Mouse (Mus musculus) heart, postnatal 0 days (tissue): Measurements from ENCODE around the gene Cox7b. TPM values are rescaled to one million over a fixed set of nuclear protein-coding genes. Genes with fewer than 3 reads are reported as not detected.

Source experiments
- ATAC-seq: fragments of 200-750 bp; cut with Nextera tagmentation; 2 replicates; pipeline ENCODE4 v1.8.0; 2017; ENCODE audit warnings: low read depth, moderate number of reproducible peaks, moderate library complexity; ENCODE audit not compliant: insufficient read depth
- DNase-seq: peaks from one replicate; pipeline ENCODE4 v3.0.0-alpha.2; 2016; ENCODE audit warnings: low spot score
- H3K27ac ChIP-seq: fragments of 300-500 bp; sonication (generic); 2 replicates; pipeline ENCODE4 v1.5.1; 2014; ENCODE audit warnings: low read depth, mild to moderate bottlenecking
- H3K27me3 ChIP-seq: fragments of 300-500 bp; sonication (generic); 2 replicates; pipeline ENCODE4 v1.6.1; 2014; ENCODE audit warnings: low read length, mixed read lengths; ENCODE audit not compliant: control insufficient read depth, insufficient read depth
- H3K36me3 ChIP-seq: fragments of 300-500 bp; sonication (generic); replicated peaks from 2 replicates; pipeline ENCODE4 v1.6.1; 2014; ENCODE audit warnings: low read length, mixed read lengths; ENCODE audit not compliant: control insufficient read depth, insufficient read depth
- H3K4me1 ChIP-seq: fragments of 300-500 bp; sonication (generic); 2 replicates; pipeline ENCODE4 v1.6.1; 2014; ENCODE audit warnings: antibody characterized with exemption; ENCODE audit not compliant: control insufficient read depth, insufficient read depth
- H3K4me2 ChIP-seq: fragments of 300-500 bp; sonication (generic); 2 replicates; pipeline ENCODE4 v1.6.1; 2014; ENCODE audit warnings: low read depth, mild to moderate bottlenecking, low read length, moderate library complexity
- H3K4me3 ChIP-seq: fragments of 300-500 bp; sonication (generic); 2 replicates; pipeline ENCODE4 v1.5.1; 2014; ENCODE audit warnings: low read depth, low read length
- H3K9ac ChIP-seq: fragments of 300-500 bp; sonication (generic); replicated peaks from 2 replicates; pipeline ENCODE4 v1.6.1; 2014; ENCODE audit warnings: low read depth, low read length, mixed read lengths
- H3K9me3 ChIP-seq: fragments of 300-500 bp; sonication (generic); replicated peaks from 2 replicates; pipeline ENCODE4 v1.6.1; 2016; ENCODE audit warnings: low read length; ENCODE audit not compliant: control insufficient read depth
- CTCF ChIP-seq: IDR thresholded peaks from 2 replicates; pipeline ENCODE4 v1.5.1; 2016; ENCODE audit warnings: antibody characterized with exemption, control low read depth, low read depth
- EP300 ChIP-seq: IDR thresholded peaks from 2 replicates; pipeline ENCODE4 v1.6.1; 2016; ENCODE audit warnings: antibody characterized with exemption, low read depth
- WGBS: fragments of 180-500 bp; shearing (Covaris S2); extraction: QIAGEN DNeasy Blood & Tissue Kit; methylation state at CpG from one replicate; pipeline ENCODE4 v1.1.7; 2014; 5-methylcytosine and 5-hydroxymethylcytosine counted together
- polyA plus RNA-seq: library from polyadenylated mRNA; unstranded; fragments of >200 nt; fragmentation: Nextera tagmentation; extraction: Ambion mirVana; gene quantifications from 2 replicates; pipeline ENCODE4 v1.2.1, GENCODE M21; 2015
- total RNA-seq: library from RNA; depleted of rRNA; stranded (reverse); fragments of >200 nt; gene quantifications from 2 replicates; pipeline ENCODE4 v1.2.3, GENCODE M21; 2014; ENCODE audit warnings: low replicate concordance

The Cox7b gene
- total and polyA plus RNA-seq, 2 experiments from 2014 or later: 1,234 to 1,884 TPM

DNA sequence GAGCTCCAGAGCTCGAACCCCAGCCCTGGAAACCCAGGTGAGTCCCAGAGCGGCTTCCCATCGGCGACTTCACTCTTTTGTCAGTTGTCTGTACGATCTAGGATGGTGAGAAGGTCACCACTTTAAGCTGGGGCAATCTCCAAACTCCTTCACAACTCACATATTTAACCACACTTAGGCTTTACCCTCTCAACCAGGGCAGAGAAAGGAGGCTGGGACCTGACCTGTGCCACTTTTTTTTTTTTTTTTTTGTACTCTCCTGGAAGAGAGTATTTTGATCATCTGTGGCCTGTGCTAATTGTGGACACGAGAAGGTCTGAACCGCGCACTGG lies 11.8 kb downstream of the Cox7b start:
- ATAC-seq: peak; percentile 39

DNA sequence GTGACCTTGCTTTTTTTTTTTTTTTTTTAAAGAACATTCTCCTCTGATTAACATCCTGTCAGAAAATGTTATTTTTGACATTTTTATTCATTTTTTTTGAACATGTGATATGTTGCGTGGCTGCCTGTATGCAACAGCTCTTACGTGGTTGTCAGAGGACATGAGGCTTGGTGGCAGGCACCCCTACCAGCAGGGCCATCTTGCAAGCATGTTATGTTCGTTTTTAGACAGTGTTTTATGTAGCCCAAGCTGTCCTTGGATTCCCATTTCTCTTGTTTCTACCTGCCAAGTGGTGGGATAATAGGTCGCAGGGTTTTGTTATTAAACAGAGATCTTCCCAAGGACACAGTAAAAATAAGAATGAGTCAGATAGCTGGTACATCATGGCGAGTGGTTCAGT lies 14.7 kb downstream of the Cox7b start:
- ATAC-seq (no peak), DNase-seq (no peak)
- H3K36me3 ChIP-seq: no peaks in the 10 kb centered on the region
- no peaks in the 10 kb centered on the region for H3K27me3 ChIP-seq
- TF ChIP-seq CTCF: no peak
- TF ChIP-seq EP300: no peak
- H3K27ac ChIP-seq: no peak overlapping the region
- 70% methylated on average over 5 of the region's 5 CpGs for WGBS
- H3K9ac ChIP-seq: no peak overlapping the region
- no peak overlapping the region for H3K4me2 ChIP-seq
- H3K4me3 ChIP-seq: no peak overlapping the region
- no peaks in the 10 kb centered on the region for H3K4me1 ChIP-seq
- H3K9me3 ChIP-seq: no peaks in the 10 kb centered on the region

More for the DNA sequence above, 11.8 kb downstream of the Cox7b start:
- DNase-seq: no peak
- H3K4me3 ChIP-seq: peak overlapping the region; percentile 70
- WGBS: 19% methylated on average over 8 of the region's 8 CpGs
- H3K36me3 ChIP-seq: no peaks in the 10 kb centered on the region
- H3K9ac ChIP-seq: peak overlapping the region; percentile 76
- H3K27ac ChIP-seq: peak overlapping the region; percentile 86
- no peaks in the 10 kb centered on the region for H3K27me3 ChIP-seq
- TF ChIP-seq EP300: no peak
- no peak for TF ChIP-seq CTCF
- peak overlapping the region; percentile 61 for H3K4me2 ChIP-seq
- H3K9me3 ChIP-seq: no peaks in the 10 kb centered on the region
- H3K4me1 ChIP-seq: no peaks in the 10 kb centered on the region

DNA sequence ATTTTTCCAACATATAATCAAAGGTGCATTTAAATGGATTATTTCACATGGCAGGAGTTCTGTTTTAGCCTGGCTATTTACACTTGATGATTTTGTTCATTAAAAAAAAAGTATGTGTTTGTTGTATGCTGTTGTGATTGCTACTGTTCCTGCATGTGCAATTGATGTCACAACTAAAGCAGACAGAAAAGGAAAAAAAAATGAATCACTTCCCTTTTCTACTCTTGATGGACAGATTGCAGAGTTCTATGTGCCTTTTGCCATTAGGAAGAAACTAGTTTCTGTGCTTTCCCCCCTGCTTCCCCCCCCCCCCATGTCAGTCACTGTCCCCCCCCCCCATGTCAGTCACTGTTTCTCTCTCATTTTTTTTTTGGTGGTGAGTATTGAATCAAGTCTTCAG lies 15.6 kb downstream of the Cox7b start:
- H3K27ac ChIP-seq: no peak overlapping the region
- H3K27me3 ChIP-seq: no peaks in the 10 kb centered on the region
- H3K4me1 ChIP-seq: no peaks in the 10 kb centered on the region
- H3K9ac ChIP-seq: no peak overlapping the region
- H3K36me3 ChIP-seq: no peaks in the 10 kb centered on the region
- DNase-seq (no peak), ATAC-seq (no peak)
- H3K9me3 ChIP-seq: no peaks in the 10 kb centered on the region
- H3K4me3 ChIP-seq: no peak overlapping the region
- no peak for TF ChIP-seq CTCF
- TF ChIP-seq EP300: no peak
- no peak overlapping the region for H3K4me2 ChIP-seq

DNA sequence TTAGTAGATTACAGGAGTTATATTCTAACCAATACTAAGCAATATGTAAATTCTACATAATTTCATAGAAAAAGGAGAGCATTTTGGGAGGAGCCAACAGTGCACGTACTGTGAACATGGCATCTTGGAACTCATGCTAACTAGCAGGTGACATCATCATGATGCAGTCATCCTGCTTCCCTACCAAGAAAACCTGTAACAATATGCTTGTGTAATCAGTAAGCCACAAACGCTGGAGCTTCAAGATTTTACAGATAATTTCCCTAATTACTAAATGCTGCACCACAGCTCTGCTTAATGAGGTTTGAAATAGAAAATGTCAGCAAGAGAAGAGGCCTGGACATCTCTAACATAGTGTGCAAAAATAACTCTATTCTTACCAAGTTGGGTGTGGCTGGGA lies 20.2 kb downstream of the Cox7b start:
- H3K27me3 ChIP-seq: no peaks in the 10 kb centered on the region
- H3K36me3 ChIP-seq: no peaks in the 10 kb centered on the region
- DNase-seq (no peak), ATAC-seq (no peak)
- 51% methylated on average over 2 of the region's 2 CpGs for whole genome bisulfite sequencing
- no peaks in the 10 kb centered on the region for H3K4me1 ChIP-seq
- H3K4me3 ChIP-seq: no peak overlapping the region
- no peak overlapping the region for H3K9ac ChIP-seq
- H3K9me3 ChIP-seq: no peaks in the 10 kb centered on the region
- no peak overlapping the region for H3K27ac ChIP-seq
- no peak overlapping the region for H3K4me2 ChIP-seq
- TF ChIP-seq CTCF (no peak), EP300 (no peak)

DNA sequence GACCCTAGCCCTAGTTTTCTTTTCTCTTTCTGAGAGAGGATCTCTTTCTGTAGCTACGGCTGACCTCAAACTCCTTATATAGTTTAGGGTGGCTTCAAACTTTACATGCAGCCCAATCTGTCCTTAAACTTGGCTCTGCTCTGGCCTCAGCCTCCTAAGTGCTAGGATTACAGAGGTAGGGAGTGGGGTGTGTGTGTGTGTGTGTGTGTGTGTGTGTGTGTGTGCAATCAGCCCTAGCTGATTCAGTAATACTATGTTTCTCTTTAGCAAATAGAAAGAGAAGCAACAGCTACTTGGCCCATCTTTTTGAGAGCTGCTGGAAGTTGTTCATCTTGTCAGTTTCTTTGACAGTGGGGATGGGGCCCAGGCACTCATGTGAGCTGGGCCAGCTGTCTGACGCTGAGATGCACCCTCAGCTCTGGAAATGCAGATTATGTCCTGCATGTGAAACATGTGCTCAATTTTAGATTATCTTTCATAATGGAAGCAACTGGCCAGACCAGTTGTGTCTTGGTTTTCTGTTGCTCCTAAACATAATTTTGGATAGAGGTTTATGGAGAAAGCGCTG lies 21.8 kb downstream of the Cox7b start:
- Histone ChIP-seq H3K4me3 (no peak overlapping the region), H3K36me3 (no peaks in the 10 kb centered on the region), H3K4me1 (no peaks in the 10 kb centered on the region), H3K27me3 (no peaks in the 10 kb centered on the region), H3K9ac (no peak overlapping the region), H3K27ac (0 out of 2 replicates have a peak overlapping the region, but pooled peaks have one; percentile 7), H3K9me3 (no peaks in the 10 kb centered on the region), H3K4me2 (no peak overlapping the region)
- ATAC-seq (no peak), DNase-seq (no peak)
- WGBS: 52% methylated on average over 3 of the region's 3 CpGs
- TF ChIP-seq CTCF (no peak), EP300 (no peak)
